Mouse (Mus musculus) lung, adult 2 months (tissue): ENCODE results near the gene Klhl10.
A peak's percentile ranks its signal among the peaks of the same experiment; 100 is the strongest.

Experiments used
- CTCF ChIP-seq: fragments of 200-500 bp; IDR thresholded peaks from 2 replicates; pipeline ENCODE4 v1.5.1; 2011; ENCODE audit warnings: mild to moderate bottlenecking, low read length, control low read depth; ENCODE audit not compliant: insufficient read depth
- POLR2A ChIP-seq: fragments of 200-500 bp; IDR thresholded peaks from 2 replicates; pipeline ENCODE4 v1.6.1; 2011; ENCODE audit warnings: low read depth, mild to moderate bottlenecking, control low read depth, low read length, borderline replicate concordance; ENCODE audit errors: extremely low read depth

GRCm38 (mm10) chr11:100472197-100472934 is 30.6 kb downstream of the Klhl10 start, which contains the start of gene Klhl11:
- TF ChIP-seq CTCF: peak; percentile 79
- peak; percentile 83; the same call in 1 of the 2 replicates for TF ChIP-seq POLR2A
